Mouse (Mus musculus) megakaryocyte, embryonic 14.5 days (primary cell): Measurements from ENCODE around the gene Spice1.

Experiments used
- FLI1 ChIP-seq: IDR thresholded peaks from 2 replicates; pipeline ENCODE4 v1.6.1; 2012; ENCODE audit warnings: low read length, inconsistent platforms, mixed read lengths
- GATA1 ChIP-seq: IDR thresholded peaks from 3 replicates; pipeline ENCODE4 v1.6.1; 2012; ENCODE audit warnings: mixed read lengths, low read length, inconsistent platforms, borderline replicate concordance

DNA sequence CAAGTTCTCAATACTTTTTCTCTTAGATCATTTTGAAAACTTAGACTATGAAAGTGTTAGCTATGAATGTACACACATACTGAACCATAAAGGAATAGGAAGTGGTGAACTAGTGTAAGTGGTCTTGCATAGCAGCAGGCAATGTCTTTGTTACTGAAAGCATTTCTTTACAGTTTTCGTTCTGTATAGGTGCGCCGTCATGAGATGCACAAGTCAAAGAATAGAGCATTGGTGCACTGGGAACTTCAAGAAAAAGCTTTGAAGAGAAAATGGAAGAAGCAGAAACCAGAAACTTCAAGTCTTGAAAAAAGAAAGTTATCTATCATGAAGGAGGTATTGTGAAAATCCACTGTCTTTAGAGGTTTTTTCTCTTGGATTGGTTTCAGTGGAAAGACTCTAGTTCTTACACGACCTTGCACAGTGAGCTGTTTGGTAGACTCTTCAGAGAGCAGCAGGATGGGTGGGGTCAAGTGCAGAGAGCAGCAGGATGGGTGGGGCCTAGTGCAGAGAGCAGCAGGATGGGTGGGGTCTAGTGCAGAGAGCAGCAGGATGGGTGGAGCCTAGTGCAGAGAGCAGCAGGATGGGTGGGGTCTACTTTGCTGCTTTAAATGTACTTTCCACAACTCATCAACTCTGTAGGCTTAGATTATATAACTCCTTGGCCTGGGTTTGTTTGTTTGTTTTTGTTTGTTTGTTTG is 10.8 kb downstream of the Spice1 start:
- TF ChIP-seq GATA1, result no peak
- no peak for TF ChIP-seq FLI1
